Mouse (Mus musculus) C2C12 (cell line): ENCODE measurements around the gene Hes7. TPM values are rescaled to one million over a fixed set of nuclear protein-coding genes. Genes with fewer than 3 reads are reported as not detected.

ENCODE experiments used
- H3K27me3 ChIP-seq: one replicate; pipeline ENCODE4 v1.6.1; 2011; ENCODE audit not compliant: control insufficient read depth, insufficient read depth, insufficient read length
- H3K36me3 ChIP-seq: one replicate; pipeline ENCODE4 v1.6.1; 2011; ENCODE audit not compliant: control insufficient read depth, insufficient read depth
- H3K4me3 ChIP-seq: one replicate; pipeline ENCODE4 v1.5.1; 2011; ENCODE audit warnings: mild to moderate bottlenecking, control low read depth; ENCODE audit not compliant: poor library complexity, insufficient read depth, severe bottlenecking
- H3K79me2 ChIP-seq: one replicate; pipeline ENCODE4 v1.6.1; 2011; ENCODE audit not compliant: control insufficient read depth, insufficient read depth
- H3K79me3 ChIP-seq: one replicate; pipeline ENCODE4 v1.6.1; 2011; ENCODE audit warnings: low read depth, control low read depth
- H3ac ChIP-seq: one replicate; pipeline ENCODE3; 2011; ENCODE audit warnings: low read depth; ENCODE audit not compliant: control insufficient read depth, insufficient read length
- CEBPB ChIP-seq: IDR thresholded peaks from one replicate; pipeline ENCODE4 v1.6.1; 2011; ENCODE audit warnings: low read depth, mild to moderate bottlenecking, control low read depth, moderate library complexity
- CTCF ChIP-seq: IDR thresholded peaks from one replicate; pipeline ENCODE4 v1.5.1; 2011; ENCODE audit not compliant: control insufficient read depth, insufficient read depth, insufficient read length
- FOSL1 ChIP-seq: IDR thresholded peaks from one replicate; pipeline ENCODE4 v1.8.0; 2011; ENCODE audit warnings: mild to moderate bottlenecking, low read length; ENCODE audit not compliant: poor library complexity, insufficient read depth, severe bottlenecking
- MAX ChIP-seq: IDR thresholded peaks from one replicate; pipeline ENCODE4 v1.6.1; 2011; ENCODE audit warnings: mild to moderate bottlenecking, control low read depth
- MYOD1 ChIP-seq: IDR thresholded peaks from one replicate; pipeline ENCODE4 v1.6.1; 2011; ENCODE audit warnings: low read depth; ENCODE audit not compliant: control insufficient read depth, insufficient read length
- MYOG ChIP-seq: IDR thresholded peaks from one replicate; pipeline ENCODE4 v1.6.1; 2011; ENCODE audit not compliant: control insufficient read depth, insufficient read length; ENCODE audit errors: extremely low read depth
- USF1 ChIP-seq: IDR thresholded peaks from one replicate; pipeline ENCODE4 v1.6.1; 2011; ENCODE audit warnings: low read depth, mild to moderate bottlenecking, control low read depth, moderate library complexity
- polyA plus RNA-seq: library from polyadenylated mRNA; unstranded; fragments of >200 nt; fragmentation: generic; extraction: Trizol; gene quantifications from one replicate; pipeline ENCODE4 v1.2.1, GENCODE M21; 2012; ENCODE audit warnings: missing spikeins

The Hes7 gene
- polyA plus RNA-seq, 1 experiment = 0.06 TPM

GRCm38 (mm10) chr11:69106299-69106698 lies 13.9 kb upstream of the Hes7 start:
- peaks cover 47% of the 10 kb centered on the region for H3K36me3 ChIP-seq
- TF ChIP-seq MAX = no peak
- TF ChIP-seq CEBPB = no peak
- TF ChIP-seq FOSL1 = no peak
- no peak for TF ChIP-seq MYOD1
- no peak for TF ChIP-seq CTCF
- no peak for TF ChIP-seq USF1
- TF ChIP-seq MYOG = no peak

GRCm38 (mm10) chr11:69106842-69107241 lies 13.4 kb upstream of the Hes7 start:
- Histone ChIP-seq H3K4me3 (no peak overlapping the region), H3K79me2 (no peaks in the 10 kb centered on the region), H3K36me3 (peaks cover 42% of the 10 kb centered on the region), H3K79me3 (no peaks in the 10 kb centered on the region), H3ac (no peak overlapping the region), H3K27me3 (no peaks in the 10 kb centered on the region)
- TF ChIP-seq CTCF (no peak), FOSL1 (no peak), USF1 (no peak), MYOD1 (no peak)

More at GRCm38 (mm10) chr11:69106299-69106698, 13.9 kb upstream of the Hes7 start:
- Histone ChIP-seq H3K4me3 (no peak overlapping the region), H3K79me3 (no peaks in the 10 kb centered on the region), H3K79me2 (peaks cover 3% of the 10 kb centered on the region), H3ac (no peak overlapping the region), H3K27me3 (no peaks in the 10 kb centered on the region)

DNA sequence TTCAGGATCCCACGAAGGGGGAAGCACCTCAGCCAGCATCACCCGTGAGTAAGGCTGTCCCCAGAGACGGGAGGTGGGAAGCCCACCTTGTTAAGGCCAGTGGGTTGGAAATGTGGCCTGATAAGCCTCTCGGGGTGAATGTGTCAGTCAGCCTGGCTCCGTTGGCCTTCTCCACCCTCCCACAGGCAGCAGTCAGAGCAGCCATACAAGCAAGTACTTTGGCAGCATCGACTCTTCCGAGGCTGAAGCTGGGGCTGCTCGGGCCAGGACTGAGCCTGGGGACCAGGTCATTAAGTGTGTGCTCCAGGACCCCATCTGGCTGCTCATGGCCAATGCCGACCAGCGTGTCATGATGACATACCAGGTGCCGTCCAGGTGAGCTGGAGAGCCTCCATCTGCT lies 12.5 kb upstream of the Hes7 start:
- Histone ChIP-seq H3K36me3 (peaks cover 39% of the 10 kb centered on the region), H3K79me3 (no peaks in the 10 kb centered on the region), H3K27me3 (no peaks in the 10 kb centered on the region), H3ac (no peak overlapping the region), H3K79me2 (no peaks in the 10 kb centered on the region), H3K4me3 (no peak overlapping the region)
- no peak for TF ChIP-seq USF1
- TF ChIP-seq MYOD1 = no peak
- TF ChIP-seq CTCF = no peak
- TF ChIP-seq CEBPB = no peak
- TF ChIP-seq MYOG = no peak
- no peak for TF ChIP-seq MAX
- no peak for TF ChIP-seq FOSL1

- H3ac ChIP-seq = no peak overlapping the region
- no peaks in the 10 kb centered on the region for H3K79me2 ChIP-seq
- no peaks in the 10 kb centered on the region for H3K79me3 ChIP-seq
- no peaks in the 10 kb centered on the region for H3K27me3 ChIP-seq
- H3K36me3 ChIP-seq = peaks cover 33% of the 10 kb centered on the region
- no peak for TF ChIP-seq MAX
- TF ChIP-seq FOSL1 = no peak
- TF ChIP-seq CEBPB = no peak
- no peak for TF ChIP-seq USF1
- no peak for TF ChIP-seq CTCF
- no peak for TF ChIP-seq MYOG
- TF ChIP-seq MYOD1 = no peak
- no peak overlapping the region for H3K4me3 ChIP-seq
Measured at GRCm38 (mm10) chr11:69108223-69108622, 12.0 kb upstream of the Hes7 start.

DNA sequence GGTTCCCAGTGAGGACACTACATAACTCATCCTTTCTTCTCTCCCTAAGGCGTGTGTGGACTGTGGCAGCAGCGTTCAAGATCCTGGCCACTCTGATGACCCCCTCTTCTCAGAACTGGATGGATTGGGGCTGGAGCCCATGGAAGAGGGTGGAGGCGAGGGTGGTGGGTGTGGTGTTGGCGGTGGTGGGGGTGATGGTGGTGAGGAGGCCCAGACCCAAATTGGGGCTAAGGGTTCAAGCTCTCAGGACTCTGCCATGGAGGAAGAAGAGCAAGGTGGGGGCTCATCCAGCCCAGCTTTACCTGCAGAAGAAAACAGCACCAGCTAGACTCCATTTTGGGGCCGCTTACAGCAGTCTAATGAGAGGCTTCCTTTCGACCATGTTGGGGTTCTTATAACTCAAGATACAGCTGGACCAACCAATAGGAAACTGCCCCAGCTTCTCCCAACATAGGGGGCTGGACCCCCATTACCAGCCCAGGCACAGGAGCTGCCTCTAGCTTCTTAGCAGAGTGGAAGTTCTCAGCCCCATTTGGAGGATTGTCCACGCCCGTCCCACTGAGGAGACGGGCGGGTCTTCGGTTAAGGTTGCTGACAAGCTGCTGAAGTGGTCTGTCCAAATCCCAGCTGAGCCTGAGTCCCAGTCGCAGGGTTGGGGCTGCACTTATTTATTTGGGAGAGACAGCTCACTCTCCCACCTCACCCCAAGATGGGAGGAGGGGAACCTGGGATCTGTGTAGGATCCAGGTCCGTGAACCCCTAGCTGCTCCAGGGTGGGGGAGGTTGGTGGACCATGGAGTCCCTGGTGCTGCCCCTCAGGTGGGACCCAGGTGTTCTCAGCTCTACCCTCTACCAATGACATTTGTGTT lies 10.9 kb upstream of the Hes7 start:
- Histone ChIP-seq H3K79me2 (no peaks in the 10 kb centered on the region), H3K4me3 (no peak overlapping the region), H3K36me3 (peaks cover 23% of the 10 kb centered on the region), H3K27me3 (no peaks in the 10 kb centered on the region), H3ac (no peak overlapping the region), H3K79me3 (no peaks in the 10 kb centered on the region)
- TF ChIP-seq FOSL1 = no peak
- TF ChIP-seq MYOD1 = no peak
- TF ChIP-seq CEBPB = no peak
- no peak for TF ChIP-seq MAX
- TF ChIP-seq MYOG = no peak
- TF ChIP-seq USF1 = no peak
- no peak for TF ChIP-seq CTCF
